Mouse (Mus musculus) mouse trophoblast stem cell (cell line): Measurements from ENCODE around the gene Cdip1.

Experiments used
- in situ Hi-C, 2 experiments: fragments of 300-500 bp; cut with MseI, MboI; formaldehyde crosslinking; loops; 2 replicates in 1 of 2; 3 replicates in 1 of 2; pipeline ENCODE4 v1.15.1; 2025

The Cdip1 gene

DNA sequence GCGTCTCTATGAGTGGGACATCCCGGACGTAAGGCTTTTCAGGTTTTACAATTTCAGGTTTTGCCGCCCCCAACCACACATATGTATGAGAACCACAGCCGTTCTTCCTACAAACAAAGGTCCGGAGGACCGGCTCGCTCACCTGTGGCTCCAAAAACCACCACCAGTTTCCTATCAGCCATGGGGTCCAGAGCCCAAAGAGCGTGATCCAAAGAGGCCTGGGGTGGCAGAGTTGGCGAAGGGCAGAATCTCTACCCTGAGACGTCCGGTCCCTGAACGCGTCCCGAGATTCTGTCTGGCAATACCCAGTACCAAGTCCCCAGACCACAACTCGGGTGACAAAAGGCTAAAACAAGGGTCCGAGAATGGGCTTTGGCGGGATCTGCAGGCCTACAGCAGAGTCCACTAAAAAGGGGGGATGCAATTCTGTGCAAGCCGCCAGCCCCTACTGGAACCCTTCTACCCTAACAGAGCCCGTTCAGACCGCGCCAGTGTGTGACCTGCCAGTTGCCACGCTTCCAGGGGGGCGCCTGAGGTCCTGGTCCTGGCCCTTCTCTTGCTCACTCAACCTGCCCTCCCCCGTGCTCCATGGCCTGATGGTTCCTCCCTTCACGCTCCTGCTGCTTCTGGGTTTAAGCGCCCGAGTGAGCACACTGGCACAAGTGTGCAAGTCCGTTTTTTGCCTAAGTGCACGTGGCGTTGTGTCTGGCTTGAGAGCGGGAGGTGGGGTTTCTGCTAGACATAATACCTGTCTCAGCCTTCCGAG lies 71.2 kb downstream of the Cdip1 start, which contains the start of gene Nmral1:
Nmral1 (minus strand) TSS at position 604 of the 766 bp plus-strand sequence.
- in situ Hi-C loops = no loop called here

- in situ Hi-C loops = no loop called here
Observed at GRCm38 (mm10) chr16:4717866-4718265, 72.2 kb downstream of the Cdip1 start.

DNA sequence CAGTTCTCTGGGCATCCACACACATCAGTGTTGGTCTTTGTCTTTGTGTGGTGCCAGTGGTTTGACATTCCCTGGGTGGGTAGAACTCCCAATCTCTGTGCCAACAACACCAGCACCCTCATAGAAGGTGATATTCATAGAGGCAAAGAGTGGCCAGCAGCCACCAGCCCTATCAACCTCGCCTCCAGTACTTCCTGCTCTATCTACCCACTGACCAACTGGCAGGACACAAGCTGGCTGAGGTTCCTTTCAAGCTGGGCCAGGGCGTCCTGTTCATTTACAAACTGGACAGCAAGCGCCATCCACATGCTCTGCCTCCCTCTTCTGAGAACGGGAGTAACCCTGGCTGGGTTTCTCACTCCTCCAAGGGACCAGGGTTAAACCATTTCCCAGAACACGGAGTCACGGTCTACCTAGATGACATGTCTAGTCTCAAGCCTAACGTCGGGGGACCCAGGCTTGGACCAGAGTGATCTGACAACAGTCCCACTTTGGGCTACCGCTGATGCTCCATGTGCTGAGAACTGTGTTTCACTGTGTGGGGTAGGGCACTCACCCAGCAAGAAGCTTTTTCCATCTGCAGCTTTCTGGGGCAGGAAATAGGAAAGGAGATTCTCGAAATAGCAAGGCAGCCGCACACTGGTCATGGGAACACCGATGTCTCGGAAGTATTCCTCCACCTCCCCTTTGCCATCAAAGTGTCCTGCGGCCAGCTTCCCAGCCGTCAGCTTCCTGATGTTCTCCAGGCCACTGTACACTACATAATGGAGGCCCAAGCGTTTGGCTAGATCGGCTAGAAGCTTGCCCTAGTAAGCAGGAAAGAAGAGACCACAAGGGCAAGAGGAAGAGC lies 76.0 kb downstream of the Cdip1 start:
- in situ Hi-C loops = no loop called here

DNA sequence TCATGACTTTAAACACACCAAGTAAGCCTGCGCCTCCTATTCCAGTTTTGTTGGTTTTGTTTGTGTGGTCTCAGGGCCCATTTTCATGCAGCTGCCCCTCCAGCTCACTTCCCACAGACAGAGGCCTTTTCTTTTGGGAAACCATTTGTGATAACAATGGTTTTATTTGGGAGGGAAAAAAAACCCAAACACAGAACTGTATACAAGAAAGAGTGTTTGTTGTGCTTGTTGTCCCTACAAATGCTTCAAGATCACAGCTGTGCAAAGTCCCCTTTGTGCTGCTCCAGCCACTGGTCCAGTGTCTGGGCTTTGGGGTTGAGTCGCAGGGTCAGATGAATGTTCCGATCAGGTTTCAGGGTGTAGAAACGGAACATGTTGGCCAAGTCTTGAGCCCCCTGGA lies 78.9 kb downstream of the Cdip1 start:
- in situ Hi-C loops = no loop called here

GRCm38 (mm10) chr16:4705541-4705940 lies 84.6 kb downstream of the Cdip1 start:
- in situ Hi-C loops = no loop called here

GRCm38 (mm10) chr16:4702646-4703045 lies 87.4 kb downstream of the Cdip1 start:
- in situ Hi-C loops = no loop called here

DNA sequence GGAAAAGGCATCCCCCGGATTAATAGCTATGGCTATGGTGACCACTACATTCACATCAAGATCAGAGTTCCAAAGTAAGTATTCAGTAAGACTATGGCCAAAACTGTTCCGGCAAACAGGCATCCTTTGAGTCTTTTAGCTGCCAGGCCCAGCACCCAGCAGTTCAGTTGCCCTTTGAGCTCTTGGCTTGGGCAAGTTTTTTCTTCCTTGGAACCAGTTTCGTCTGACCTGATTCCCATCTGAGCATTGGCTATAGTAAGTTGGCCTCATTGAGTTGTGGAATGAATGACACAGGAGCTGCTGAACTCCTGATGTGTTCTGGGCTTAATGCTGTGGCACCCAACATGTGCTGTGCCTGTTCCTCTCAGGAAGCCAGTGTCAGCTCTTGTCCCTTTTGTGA lies 88.9 kb downstream of the Cdip1 start:
- in situ Hi-C loops = no loop called here
